Mouse (Mus musculus): ENCODE measurements around the gene Gm9044. TPM values are rescaled to one million over a fixed set of nuclear protein-coding genes. Genes with fewer than 3 reads are reported as not detected.

The Gm9044 gene
- not detected for polyA plus RNA-seq (2017; shearing (Covaris generic))

GRCm38 (mm10) chr10:118332308-118332707, at the start of gene Gm9044:
Gene Gm9044 (minus strand): TSS chr10:118332408.

GRCm38 (mm10) chr10:118354005-118354404, 21.8 kb upstream of the Gm9044 start, which contains the start of gene Gm9049:
Gene Gm9049 (minus strand): TSS chr10:118354105.

GRCm38 (mm10) chr10:118348579-118348978, 16.4 kb upstream of the Gm9044 start, which contains the start of gene Gm9048:
Gene Gm9048 (minus strand): TSS chr10:118348679.

GRCm38 (mm10) chr10:118343155-118343554, 10.9 kb upstream of the Gm9044 start, which contains the start of gene Gm9046:
Gene Gm9046 (minus strand): TSS chr10:118343255.

GRCm38 (mm10) chr10:118337731-118338130, 5.5 kb upstream of the Gm9044 start, which contains the start of gene Gm9045:
Gene Gm9045 (minus strand): TSS chr10:118337831.

GRCm38 (mm10) chr10:118326869-118327268, 5.3 kb downstream of the Gm9044 start, which contains the start of gene Gm9040:
Gene Gm9040 (minus strand): TSS chr10:118326969.

GRCm38 (mm10) chr10:118294938-118295337, 37.3 kb downstream of the Gm9044 start, which contains the start of gene Iltifb:
Gene Iltifb (minus strand): TSS chr10:118295038.

Other genes starting within 250 kb of the Gm9044 start
- gene Mdm1, start 190.6 kb downstream of the Gm9044 start, polyA plus RNA-seq (2017; shearing (Covaris generic)), result 9.2 TPM
- not detected for gene Il22, start 127.5 kb downstream of the Gm9044 start, polyA plus RNA-seq (2017; shearing (Covaris generic))
- gene Gm32717, start 91.6 kb downstream of the Gm9044 start, polyA plus RNA-seq (2017; shearing (Covaris generic)), result 0.12 TPM
- gene Gm32802, start 73.7 kb downstream of the Gm9044 start, polyA plus RNA-seq (2017; shearing (Covaris generic)), result 0.12 TPM
- not detected for gene Iltifb, start 37.4 kb downstream of the Gm9044 start, polyA plus RNA-seq (2017; shearing (Covaris generic))
- gene Gm9040, start 5.4 kb downstream of the Gm9044 start, polyA plus RNA-seq (2017; shearing (Covaris generic)), result not detected
- gene Gm9045, start 5.4 kb upstream of the Gm9044 start, polyA plus RNA-seq (2017; shearing (Covaris generic)), result not detected
- not detected for gene Gm9046, start 10.8 kb upstream of the Gm9044 start, polyA plus RNA-seq (2017; shearing (Covaris generic))
- not detected for gene Gm9048, start 16.3 kb upstream of the Gm9044 start, polyA plus RNA-seq (2017; shearing (Covaris generic))
- not detected for gene Gm9049, start 21.7 kb upstream of the Gm9044 start, polyA plus RNA-seq (2017; shearing (Covaris generic))
- 8.5 TPM for gene Ifng, start 108.6 kb upstream of the Gm9044 start, polyA plus RNA-seq (2017; shearing (Covaris generic))

All from CD4-positive, CD25-positive, alpha-beta regulatory T cell, adult 9 weeks (primary cell).